Mouse (Mus musculus) embryo, embryonic 9.5 days (tissue): Measurements from ENCODE around the gene Ninl.

Experiments used
- DNase-seq: peaks from one replicate; pipeline ENCODE4 v3.0.0-alpha.2; 2017; ENCODE audit errors: extremely low spot score

Gene Ninl

GRCm38 (mm10) chr2:150997618-150998017 is 41.6 kb downstream of the Ninl start:
- DNase-seq, result no peak

- DNase-seq, result no peak
Measured at GRCm38 (mm10) chr2:150995324-150995723, 43.9 kb downstream of the Ninl start.

GRCm38 (mm10) chr2:150991050-150991449 is 48.1 kb downstream of the Ninl start:
- no peak for DNase-seq

GRCm38 (mm10) chr2:150990506-150990905 is 48.7 kb downstream of the Ninl start:
- no peak for DNase-seq

- no peak for DNase-seq
Measured at GRCm38 (mm10) chr2:150985359-150985758, 53.8 kb downstream of the Ninl start.

GRCm38 (mm10) chr2:150982051-150982450 is 57.1 kb downstream of the Ninl start:
- no peak for DNase-seq

GRCm38 (mm10) chr2:150981524-150981923 is 57.7 kb downstream of the Ninl start:
- no peak for DNase-seq

- DNase-seq, result no peak
Measured at GRCm38 (mm10) chr2:150979861-150980620, 59.1 kb downstream of the Ninl start.

GRCm38 (mm10) chr2:150978791-150979190 is 60.4 kb downstream of the Ninl start:
- no peak for DNase-seq

GRCm38 (mm10) chr2:150977676-150978075 is 61.5 kb downstream of the Ninl start:
- no peak for DNase-seq

- DNase-seq, result no peak
Measured at GRCm38 (mm10) chr2:150976871-150977270, 62.3 kb downstream of the Ninl start.

GRCm38 (mm10) chr2:150973401-150974115 is 65.6 kb downstream of the Ninl start:
- no peak for DNase-seq

- no peak for DNase-seq
Measured at GRCm38 (mm10) chr2:150972681-150973080, 66.5 kb downstream of the Ninl start.

- DNase-seq, result no peak
Measured at GRCm38 (mm10) chr2:150971856-150972255, 67.3 kb downstream of the Ninl start.

- DNase-seq, result no peak
Measured at GRCm38 (mm10) chr2:150969231-150969630, 70.0 kb downstream of the Ninl start.

GRCm38 (mm10) chr2:150967491-150967890 is 71.7 kb downstream of the Ninl start:
- no peak for DNase-seq

GRCm38 (mm10) chr2:150965951-150966350 is 73.2 kb downstream of the Ninl start:
- DNase-seq, result no peak

- DNase-seq, result no peak
Measured at GRCm38 (mm10) chr2:150964641-150965040, 74.5 kb downstream of the Ninl start.

GRCm38 (mm10) chr2:150963246-150963645 is 75.9 kb downstream of the Ninl start:
- no peak for DNase-seq

- no peak for DNase-seq
Measured at GRCm38 (mm10) chr2:150959521-150959920, 79.7 kb downstream of the Ninl start.

- no peak for DNase-seq
Measured at GRCm38 (mm10) chr2:150955859-150956258, 83.3 kb downstream of the Ninl start.

GRCm38 (mm10) chr2:150951201-150951600 is 88.0 kb downstream of the Ninl start:
- no peak for DNase-seq

- DNase-seq, result no peak
Measured at GRCm38 (mm10) chr2:150950056-150950455, 89.1 kb downstream of the Ninl start.
